Mouse (Mus musculus) adrenal gland, adult (tissue): ENCODE measurements around the gene Clcnkb.

Source experiments
- DNase-seq, 2 experiments: peaks; one replicate each; pipeline ENCODE4 v3.0.0; 2022 to 2023; ENCODE audit warnings: low spot score in 1 of 2; ENCODE audit not compliant: inconsistent age in 2 of 2

Gene Clcnkb

GRCm38 (mm10) chr4:141415924-141416323, at the start of gene Clcnkb:
Gene Clcnkb (minus strand): TSS chr4:141416014.
- DNase-seq: no peak

GRCm38 (mm10) chr4:141464722-141465121, 48.9 kb upstream of the Clcnkb start:
- peak in 1 of 2 experiments; percentile 11 for DNase-seq

DNA sequence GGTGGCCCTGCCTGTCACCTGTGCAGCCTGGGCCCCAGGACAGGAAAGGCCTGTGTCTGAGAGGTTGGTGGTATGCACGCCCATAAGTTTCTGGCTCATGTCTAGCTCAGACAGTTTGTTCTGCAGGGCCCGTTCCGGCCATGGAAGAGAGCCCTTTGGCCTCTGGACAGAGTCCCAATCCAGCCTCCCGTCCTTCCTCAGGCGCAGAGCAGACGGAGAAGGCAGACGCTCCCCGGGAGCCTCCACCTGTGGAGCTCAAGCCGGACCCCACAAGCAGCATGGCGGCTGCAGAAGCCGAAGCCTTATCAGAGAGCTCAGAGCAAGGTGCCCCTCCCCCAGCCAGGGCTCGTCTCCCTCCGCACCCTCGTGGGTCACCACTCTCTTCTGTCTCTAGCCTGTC, 47.7 kb upstream of the Clcnkb start:
- DNase-seq: no peak

- no peak for DNase-seq
Measured at GRCm38 (mm10) chr4:141461576-141461975, 45.8 kb upstream of the Clcnkb start.

- DNase-seq: no peak
Measured at GRCm38 (mm10) chr4:141461088-141461487, 45.3 kb upstream of the Clcnkb start.

GRCm38 (mm10) chr4:141460481-141460880, 44.7 kb upstream of the Clcnkb start:
- no peak for DNase-seq

DNA sequence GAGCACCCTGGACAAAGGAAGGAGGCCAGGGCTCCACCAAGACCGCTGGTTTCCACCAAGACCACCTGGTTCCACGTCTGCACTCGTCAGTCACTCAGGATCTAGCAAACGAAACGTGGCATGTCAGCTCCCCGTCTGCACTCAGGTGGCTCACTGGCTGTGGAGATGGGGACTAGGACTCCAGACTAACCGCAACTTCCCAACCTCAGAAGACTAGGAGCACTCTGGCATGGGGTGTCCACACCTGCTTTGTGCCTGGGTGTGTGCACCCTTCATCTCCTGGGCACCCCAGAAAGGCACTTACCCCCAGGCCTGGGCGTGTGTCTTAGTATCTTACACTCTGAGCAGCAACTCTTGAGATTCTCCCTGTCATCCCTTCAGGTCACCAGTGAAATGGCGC, 44.0 kb upstream of the Clcnkb start:
- DNase-seq: no peak

DNA sequence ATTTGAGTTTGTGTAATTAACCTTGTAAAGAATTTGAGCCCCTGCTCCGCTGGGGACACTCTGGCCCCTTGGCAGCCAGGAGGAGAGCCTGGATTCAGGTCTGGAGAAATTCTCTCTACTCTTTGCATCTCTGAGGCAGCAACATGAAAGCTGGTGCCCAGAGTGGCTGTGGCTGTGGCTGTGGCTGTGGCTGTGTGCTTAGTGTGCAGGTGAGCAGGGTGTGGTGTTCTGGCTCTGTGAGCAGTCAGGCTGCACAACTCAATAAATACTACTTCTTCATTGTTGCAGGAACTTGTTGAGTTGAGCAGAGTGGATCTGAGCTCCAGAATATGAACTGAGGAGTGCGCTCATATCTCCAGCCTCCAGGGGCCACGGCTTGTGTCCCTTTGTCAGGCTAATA, 43.1 kb upstream of the Clcnkb start:
- DNase-seq: no peak

GRCm38 (mm10) chr4:141458236-141458635, 42.4 kb upstream of the Clcnkb start:
- DNase-seq: no peak

DNA sequence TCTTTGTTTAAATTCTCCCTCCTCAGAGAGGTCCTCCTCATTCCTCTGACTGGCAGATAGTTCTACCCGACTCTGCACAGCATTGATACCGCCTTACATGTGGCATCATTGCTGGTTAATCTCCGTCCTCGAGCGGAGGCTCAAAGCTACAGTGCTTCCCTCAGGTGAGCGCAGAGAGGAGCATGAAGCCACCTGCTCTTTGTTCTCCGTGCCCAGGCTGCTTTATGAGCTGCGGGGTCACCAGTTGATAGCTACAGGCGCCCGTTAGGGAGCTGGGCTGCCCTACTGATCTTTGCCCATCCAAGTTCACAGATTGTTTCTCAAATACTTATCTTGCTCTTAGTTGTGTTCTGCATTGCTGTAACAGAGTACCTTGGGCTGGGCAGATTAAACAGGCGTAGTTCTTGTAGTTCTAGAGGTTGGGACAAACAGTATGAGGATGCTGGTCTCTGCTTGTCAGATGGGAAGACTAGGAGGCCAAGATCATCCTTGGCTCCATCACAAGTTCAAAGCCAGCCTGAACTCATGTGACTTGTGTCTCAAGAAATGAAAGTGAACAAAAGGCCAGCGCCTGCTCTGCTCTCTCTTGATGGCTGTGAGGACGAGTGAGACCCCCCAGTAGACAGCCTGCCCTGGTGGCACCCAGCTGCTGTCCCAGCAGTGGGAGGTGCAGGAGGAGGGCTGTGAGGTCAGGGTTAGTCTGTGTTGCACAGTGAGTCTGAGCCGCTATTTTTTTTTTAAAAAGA, 40.6 kb upstream of the Clcnkb start:
- no peak for DNase-seq

DNA sequence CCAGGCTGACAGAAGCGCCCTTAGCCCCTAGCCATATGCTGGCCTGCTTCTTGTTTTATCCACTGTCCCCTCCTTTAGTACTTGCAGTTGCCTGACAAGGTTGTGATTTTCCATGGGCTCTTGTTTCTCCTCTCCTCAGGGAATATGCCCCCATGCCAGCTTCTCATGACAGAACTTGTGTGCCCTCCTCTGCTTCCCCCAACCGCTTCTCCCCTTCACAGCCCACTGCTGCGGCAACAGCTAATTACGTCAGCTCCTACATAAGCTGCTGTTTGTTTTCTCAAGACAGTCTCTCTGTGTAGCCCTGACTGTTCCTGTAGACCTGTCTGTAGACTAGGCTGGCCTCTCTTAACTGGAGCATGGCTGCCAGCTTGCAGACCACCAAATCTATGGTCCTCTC, 39.7 kb upstream of the Clcnkb start:
- DNase-seq: peak in 1 of 2 experiments; percentile 8

DNA sequence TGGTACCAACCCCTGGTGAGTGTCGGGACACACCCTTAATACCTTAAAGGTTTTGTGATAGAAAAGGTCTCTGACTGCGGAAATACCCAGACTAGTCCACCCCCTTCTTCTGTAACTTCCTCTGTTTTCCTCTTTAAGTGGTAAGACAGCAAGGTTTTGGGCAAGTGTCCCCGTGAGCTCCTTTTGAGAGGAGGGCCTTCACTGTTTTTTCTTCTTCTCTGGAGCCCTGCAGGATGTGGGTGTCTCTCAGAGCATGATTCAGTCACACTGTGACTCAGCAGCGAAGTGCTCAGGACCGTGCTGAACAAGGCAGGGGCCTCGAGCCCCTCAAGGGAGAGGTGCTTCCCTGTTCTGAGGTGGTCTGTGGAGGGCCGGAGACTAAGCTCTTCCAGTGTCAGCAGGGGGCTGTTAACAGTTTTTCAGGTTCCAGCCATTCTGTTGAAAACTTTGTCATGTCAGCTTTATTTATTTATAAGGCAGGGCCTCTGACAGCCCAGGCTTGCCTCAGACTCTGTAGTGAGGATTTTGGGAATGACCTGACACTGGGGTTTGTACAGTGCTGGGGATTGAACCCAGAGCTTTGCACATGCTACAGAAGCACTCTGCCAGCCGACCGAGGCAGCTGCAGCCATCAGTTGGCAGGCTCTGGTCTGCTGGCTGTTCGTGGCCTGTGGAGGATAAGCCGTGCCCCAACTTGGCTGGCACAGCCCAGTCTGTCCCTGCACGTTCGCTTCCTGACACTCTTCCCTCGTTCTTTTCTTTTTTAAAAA, 39.0 kb upstream of the Clcnkb start:
- peak; percentile 53 to 78 for DNase-seq

- peak; percentile 65 to 79 for DNase-seq
Measured at GRCm38 (mm10) chr4:141451916-141452450, 36.2 kb upstream of the Clcnkb start.

- DNase-seq: no peak
Measured at GRCm38 (mm10) chr4:141451251-141451650, 35.4 kb upstream of the Clcnkb start.

- no peak for DNase-seq
Measured at GRCm38 (mm10) chr4:141446211-141446610, 30.4 kb upstream of the Clcnkb start.

GRCm38 (mm10) chr4:141445328-141445720, 29.5 kb upstream of the Clcnkb start:
- peak; percentile 22 to 71 for DNase-seq

- peak; percentile 92 to 96 for DNase-seq
Measured at GRCm38 (mm10) chr4:141444451-141445327, 28.9 kb upstream of the Clcnkb start, which contains the start of gene Zbtb17. Gene Zbtb17 (plus strand): TSS chr4:141444654.

GRCm38 (mm10) chr4:141443641-141444429, 28.0 kb upstream of the Clcnkb start:
- DNase-seq: no peak

GRCm38 (mm10) chr4:141440877-141441276, 25.1 kb upstream of the Clcnkb start:
- no peak for DNase-seq
